Mouse (Mus musculus): ENCODE data around the gene Thra.

Thra gene

GRCm38 (mm10) chr11:98766816-98767215 is 26.4 kb downstream of the Thra start:
- DNase-seq, result no peak

- no peak for DNase-seq
Observed at GRCm38 (mm10) chr11:98767276-98767675, 26.8 kb downstream of the Thra start.

- DNase-seq, result no peak
Observed at GRCm38 (mm10) chr11:98767713-98768112, 27.3 kb downstream of the Thra start.

- DNase-seq, result peak; percentile 54
Observed at GRCm38 (mm10) chr11:98768127-98769006, 27.9 kb downstream of the Thra start.

- DNase-seq, result no peak
Observed at GRCm38 (mm10) chr11:98769007-98769954, 28.8 kb downstream of the Thra start.

- no peak for DNase-seq
Observed at GRCm38 (mm10) chr11:98770096-98770975, 29.9 kb downstream of the Thra start.

GRCm38 (mm10) chr11:98771131-98771530 is 30.7 kb downstream of the Thra start:
- no peak for DNase-seq

- DNase-seq, result no peak
Observed at GRCm38 (mm10) chr11:98771844-98772525, 31.5 kb downstream of the Thra start.

GRCm38 (mm10) chr11:98772667-98773171 is 32.3 kb downstream of the Thra start:
- DNase-seq, result no peak

GRCm38 (mm10) chr11:98773635-98774295 is 33.3 kb downstream of the Thra start:
- DNase-seq, result peak; percentile 99

GRCm38 (mm10) chr11:98774582-98775347 is 34.3 kb downstream of the Thra start, which contains the start of gene Nr1d1:
Nr1d1 (minus strand) TSS chr11:98775333.
- DNase-seq, result no peak

GRCm38 (mm10) chr11:98775348-98776051 is 35.1 kb downstream of the Thra start:
- DNase-seq, result peak; percentile 99

- DNase-seq, result no peak
Observed at GRCm38 (mm10) chr11:98776052-98776764, 35.8 kb downstream of the Thra start.

GRCm38 (mm10) chr11:98776843-98777590 is 36.6 kb downstream of the Thra start:
- no peak for DNase-seq

- DNase-seq, result no peak
Observed at GRCm38 (mm10) chr11:98777888-98778287, 37.5 kb downstream of the Thra start.

- DNase-seq, result no peak
Observed at GRCm38 (mm10) chr11:98781851-98782512, 41.5 kb downstream of the Thra start.

- no peak for DNase-seq
Observed at GRCm38 (mm10) chr11:98782651-98783235, 42.3 kb downstream of the Thra start.

Data from cerebellum, adult 8-10 months (tissue).